Mouse (Mus musculus): Measurements from ENCODE around the gene Uox. TPM values are rescaled to one million over a fixed set of nuclear protein-coding genes. Genes with fewer than 3 reads are reported as not detected.

Gene Uox
- total RNA-seq, 2 experiments from 2014 or later: 0.45 TPM; not detected in 1

DNA sequence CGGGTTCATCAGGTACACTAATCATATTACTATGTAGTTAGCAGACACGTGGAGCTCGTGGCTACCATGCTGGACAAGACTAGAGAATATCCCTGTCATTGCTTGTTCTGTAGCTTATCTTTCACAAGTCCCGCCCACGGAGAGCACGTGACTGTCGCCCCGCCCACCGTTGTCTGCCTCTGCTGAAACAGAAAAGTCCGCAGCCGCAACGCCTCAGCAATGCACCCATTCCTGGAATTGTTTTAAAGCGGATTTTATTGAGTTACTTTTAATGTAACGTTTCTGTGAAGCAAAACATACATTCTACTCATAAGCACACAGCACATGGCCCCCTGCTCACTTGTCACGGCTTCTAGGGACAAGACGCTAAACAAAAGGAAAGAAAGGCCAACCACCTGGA, 109.4 kb downstream of the Uox start:
- no peak for DNase-seq (ENCODE audit: low spot score in 2 of 2)

DNA sequence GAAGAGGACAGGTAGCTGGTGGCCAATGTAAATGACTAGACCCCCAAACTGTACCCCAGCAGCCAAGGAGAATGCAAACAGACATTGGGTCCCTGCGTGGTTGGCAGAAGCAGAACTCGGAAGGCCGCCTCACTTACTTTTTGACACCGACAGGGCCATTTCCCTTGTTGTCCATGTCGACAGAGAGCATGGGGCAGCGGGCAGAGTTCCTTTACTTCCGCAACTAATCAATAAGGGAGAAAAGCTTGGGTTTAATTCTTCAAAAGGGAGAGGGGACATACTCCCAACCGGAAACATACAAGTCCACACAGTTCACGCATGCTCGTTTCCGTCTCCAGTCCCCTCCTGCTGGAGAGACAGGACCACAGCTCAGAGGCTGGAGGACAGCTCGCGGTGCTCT, 110.4 kb downstream of the Uox start:
- DNase-seq (ENCODE audit: low spot score in 2 of 2): no peak

DNA sequence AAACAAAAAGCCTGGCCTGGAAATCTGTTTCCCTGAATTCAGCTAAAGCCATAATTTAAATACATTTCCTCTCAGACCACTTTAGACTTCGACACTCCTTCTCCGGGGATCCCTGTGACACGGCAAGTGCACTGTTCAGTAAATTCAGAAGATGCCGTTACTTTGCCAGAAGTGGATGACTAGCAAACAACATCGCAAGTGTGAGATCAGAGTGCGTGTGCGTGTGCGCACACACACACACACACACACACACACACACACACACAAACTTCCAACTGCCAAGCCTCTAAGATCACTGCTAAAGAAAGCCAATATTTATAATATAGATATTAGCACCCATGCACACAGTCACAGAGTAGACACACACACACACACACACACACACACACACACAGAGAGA, 111.5 kb downstream of the Uox start:
- no peak for DNase-seq (ENCODE audit: low spot score in 2 of 2)

Other genes with a start within 250 kb of the Uox start
- 100 to 1,000 TPM in 1 of 2 experiments, 10 to 100 TPM in 1; 97.4 to 105 TPM for gene Ssx2ip, start 165.8 kb upstream of the Uox start, total RNA-seq (2021)
- gene Ctbs, start 120.6 kb upstream of the Uox start, total RNA-seq (2021): 1 to 10 TPM; 5.9 to 7.7 TPM
- gene Spata1, start 70.7 kb upstream of the Uox start, total RNA-seq (2021): 1 to 10 TPM; 2.1 to 3.2 TPM
- gene Gng5, start 70.6 kb upstream of the Uox start, total RNA-seq (2021): 10 to 100 TPM; 40.1 to 45.0 TPM
- gene Rpf1, start 49.0 kb upstream of the Uox start, total RNA-seq (2021): 10 to 100 TPM; 16.7 to 18.7 TPM
- gene Dnase2b, start 45.2 kb downstream of the Uox start, total RNA-seq (2021): not detected
- not detected for gene 4930503B20Rik, start 80.9 kb downstream of the Uox start, total RNA-seq (2021)
- gene Samd13, start 115.2 kb downstream of the Uox start, total RNA-seq (2021): not detected
- gene Prkacb, start 242.6 kb downstream of the Uox start, total RNA-seq (2021): 100 to 1,000 TPM; 262 to 292 TPM

Measured in layer of hippocampus, adult 18-20 months (tissue).